Mouse (Mus musculus): ENCODE results near the gene Sacm1l. TPM values are rescaled to one million over a fixed set of nuclear protein-coding genes. Genes with fewer than 3 reads are reported as not detected.
A peak's percentile ranks its signal among the peaks of the same experiment; 100 is the strongest.

Sacm1l gene
- total and polyA plus RNA-seq, 3 experiments, result 20.5 to 21.7 TPM; not detected in 1

- peak; percentile 44 for DNase-seq (ENCODE audit: low read depth, low spot score)
- H3K27me3 ChIP-seq (ENCODE audit: control insufficient read depth in 1 of 2, insufficient read depth in 2 of 2, low read length in 2 of 2), result no peaks in the 10 kb centered on the region
- TF ChIP-seq ZKSCAN1 (IDR thresholded peaks at IDR 0.05; ENCODE audit: low read depth, low read length) (no peak), RAD21 (IDR thresholded peaks at IDR 0.05; ENCODE audit: low read depth, low read length) (no peak), TCF12 (IDR thresholded peaks at IDR 0.05; ENCODE audit: low read depth, low read length) (peak; percentile 58), USF2 (IDR thresholded peaks at IDR 0.05; ENCODE audit: borderline replicate concordance in 1 of 2, insufficient read depth in 1 of 2, low read depth in 1 of 2, low read length in 2 of 2) (no peak), POLR2A (IDR thresholded peaks at IDR 0.05; ENCODE audit: control insufficient read depth in 1 of 2, insufficient read depth in 1 of 2, low read depth in 1 of 2, low read length in 2 of 2, poor library complexity in 1 of 2) (no peak), TAL1 (IDR thresholded peaks at IDR 0.05; ENCODE audit: low read length) (peak; percentile 38), EP300 (IDR thresholded peaks at IDR 0.05; ENCODE audit: low read depth in 1 of 2, low read length in 2 of 2) (peak in 1 of 2 experiments; percentile 30; a peak in 1 of 4 replicates)
- H3K9ac ChIP-seq (ENCODE audit: control insufficient read depth, low read depth, low read length, poor library complexity, severe bottlenecking), result no peak overlapping the region
- no peak overlapping the region for H3K27ac ChIP-seq (ENCODE audit: control insufficient read depth, low read depth, low read length)
- H3K9me3 ChIP-seq (replicated peaks; ENCODE audit: insufficient read depth, low read length), result no peaks in the 10 kb centered on the region
- peak overlapping the region in 1 of 2 experiments; percentile 92; a peak in 2 of 4 replicates for H3K4me3 ChIP-seq (ENCODE audit: control insufficient read depth in 1 of 2, insufficient read depth in 1 of 2, low read depth in 2 of 2, low read length in 2 of 2)
- H3K36me3 ChIP-seq (ENCODE audit: control insufficient read depth in 1 of 2, insufficient read depth in 2 of 2, low read length in 2 of 2), result peaks cover 0 to 37% of the 10 kb centered on the region in 2 experiments; a peak in 3 of 4 replicates
- peaks cover 11 to 42% of the 10 kb centered on the region in 2 experiments for H3K4me1 ChIP-seq (ENCODE audit: control insufficient read depth in 1 of 2, insufficient read depth in 2 of 2, low read length in 2 of 2)
- H3K79me2 ChIP-seq (ENCODE audit: control insufficient read depth, insufficient read depth, low read length, poor library complexity), result peaks cover 70% of the 10 kb centered on the region
Observed at GRCm38 (mm10) chr9:123481136-123481535, 48.4 kb upstream of the Sacm1l start.

GRCm38 (mm10) chr9:123483598-123483997, 46.0 kb upstream of the Sacm1l start:
- no peaks in the 10 kb centered on the region for H3K27me3 ChIP-seq (ENCODE audit: control insufficient read depth in 1 of 2, insufficient read depth in 2 of 2, low read length in 2 of 2)
- H3K36me3 ChIP-seq (ENCODE audit: control insufficient read depth in 1 of 2, insufficient read depth in 2 of 2, low read length in 2 of 2), result peaks cover 0 to 34% of the 10 kb centered on the region in 2 experiments; a peak in 3 of 4 replicates
- no peak overlapping the region for H3K9ac ChIP-seq (ENCODE audit: control insufficient read depth, low read depth, low read length, poor library complexity, severe bottlenecking)
- no peaks in the 10 kb centered on the region for H3K9me3 ChIP-seq (replicated peaks; ENCODE audit: insufficient read depth, low read length)
- no peak overlapping the region for H3K4me3 ChIP-seq (ENCODE audit: control insufficient read depth in 1 of 2, insufficient read depth in 1 of 2, low read depth in 2 of 2, low read length in 2 of 2)
- peaks cover 6 to 46% of the 10 kb centered on the region in 2 experiments for H3K4me1 ChIP-seq (ENCODE audit: control insufficient read depth in 1 of 2, insufficient read depth in 2 of 2, low read length in 2 of 2)
- TF ChIP-seq ELF1 (IDR thresholded peaks at IDR 0.05; ENCODE audit: low read depth, low read length), result no peak
- H3K27ac ChIP-seq (ENCODE audit: control insufficient read depth, low read depth, low read length), result no peak overlapping the region
- peaks cover 81% of the 10 kb centered on the region for H3K79me2 ChIP-seq (ENCODE audit: control insufficient read depth, insufficient read depth, low read length, poor library complexity)
- DNase-seq (ENCODE audit: low read depth, low spot score), result no peak

GRCm38 (mm10) chr9:123484830-123485229, 44.7 kb upstream of the Sacm1l start:
- TF ChIP-seq BHLHE40 (IDR thresholded peaks at IDR 0.05; ENCODE audit: borderline replicate concordance, low read depth, low read length), result no peak
- no peak for TF ChIP-seq CTCF (IDR thresholded peaks at IDR 0.05 in 2 of 3, conservative IDR thresholded peaks at IDR 0.05 in 1 of 3; ENCODE audit: control insufficient read depth in 1 of 3, insufficient read depth in 1 of 3, low read depth in 2 of 3, low read length in 3 of 3, poor library complexity in 1 of 3, severe bottlenecking in 1 of 3)
- no peak for TF ChIP-seq MYB (IDR thresholded peaks at IDR 0.05; ENCODE audit: low read depth, low read length)
- Histone ChIP-seq H3K27me3 (ENCODE audit: control insufficient read depth in 1 of 2, insufficient read depth in 2 of 2, low read length in 2 of 2) (no peaks in the 10 kb centered on the region), H3K36me3 (ENCODE audit: control insufficient read depth in 1 of 2, insufficient read depth in 2 of 2, low read length in 2 of 2) (peaks cover 2 to 31% of the 10 kb centered on the region in 2 experiments; a peak in 3 of 4 replicates), H3K9ac (ENCODE audit: control insufficient read depth, low read depth, low read length, poor library complexity, severe bottlenecking) (no peak overlapping the region), H3K79me2 (ENCODE audit: control insufficient read depth, insufficient read depth, low read length, poor library complexity) (peaks cover 75% of the 10 kb centered on the region), H3K9me3 (replicated peaks; ENCODE audit: insufficient read depth, low read length) (no peaks in the 10 kb centered on the region), H3K4me3 (ENCODE audit: control insufficient read depth in 1 of 2, insufficient read depth in 1 of 2, low read depth in 2 of 2, low read length in 2 of 2) (no peak overlapping the region), H3K4me1 (ENCODE audit: control insufficient read depth in 1 of 2, insufficient read depth in 2 of 2, low read length in 2 of 2) (peaks cover 6 to 43% of the 10 kb centered on the region in 2 experiments), H3K27ac (ENCODE audit: control insufficient read depth, low read depth, low read length) (no peak overlapping the region)
- no peak for DNase-seq (ENCODE audit: low read depth, low spot score)
